Mouse (Mus musculus) ES-Bruce4 (cell line): Measurements from ENCODE around the gene Elfn2. TPM values are rescaled to one million over a fixed set of nuclear protein-coding genes. Genes with fewer than 3 reads are reported as not detected.

Experiments
- H3K27ac ChIP-seq: 2 replicates; pipeline ENCODE4 v1.5.1; 2012; ENCODE audit warnings: low read length, inconsistent platforms; ENCODE audit not compliant: insufficient read depth
- H3K27me3 ChIP-seq: 2 replicates; pipeline ENCODE4 v1.6.1; 2012; ENCODE audit warnings: mild to moderate bottlenecking, low read length, inconsistent platforms; ENCODE audit not compliant: control insufficient read depth, poor library complexity, insufficient read depth, severe bottlenecking
- H3K36me3 ChIP-seq: 2 replicates; pipeline ENCODE4 v1.6.1; 2012; ENCODE audit warnings: inconsistent platforms, mild to moderate bottlenecking, low read length, moderate library complexity; ENCODE audit not compliant: control insufficient read depth, poor library complexity, insufficient read depth, severe bottlenecking
- H3K4me1 ChIP-seq: one replicate; pipeline ENCODE4 v1.8.1; 2011; ENCODE audit warnings: low read length; ENCODE audit not compliant: control insufficient read depth, insufficient read depth
- H3K4me3 ChIP-seq: 2 replicates; pipeline ENCODE4 v1.5.1; 2011; ENCODE audit warnings: low read depth, mild to moderate bottlenecking, low read length
- H3K9ac ChIP-seq: 2 replicates; pipeline ENCODE4 v1.6.1; 2012; ENCODE audit warnings: low read depth, mild to moderate bottlenecking, inconsistent platforms; ENCODE audit not compliant: poor library complexity, severe bottlenecking
- H3K9me3 ChIP-seq: replicated peaks from 2 replicates; pipeline ENCODE4 v1.6.1; 2012; ENCODE audit warnings: mild to moderate bottlenecking, low read length, inconsistent platforms; ENCODE audit not compliant: control insufficient read depth, poor library complexity, insufficient read depth, severe bottlenecking
- CTCF ChIP-seq: IDR thresholded peaks from one replicate; pipeline ENCODE4 v1.8.1; 2011; ENCODE audit warnings: low read depth, low read length
- EP300 ChIP-seq: IDR thresholded peaks from 2 replicates; pipeline ENCODE4 v1.6.1; 2011; ENCODE audit warnings: low read depth, low read length; ENCODE audit not compliant: insufficient read depth
- POLR2A ChIP-seq: IDR thresholded peaks from one replicate; pipeline ENCODE4 v1.8.1; 2011; ENCODE audit warnings: low read length; ENCODE audit not compliant: insufficient read depth
- polyA plus RNA-seq: library from polyadenylated mRNA; stranded (reverse); fragments of >200 nt; gene quantifications from 2 replicates; pipeline ENCODE4 v1.2.4, GENCODE M21; 2011; ENCODE audit warnings: low read depth; ENCODE audit not compliant: missing spikeins, insufficient read depth, insufficient read length

Gene Elfn2
- polyA plus RNA-seq, 1 experiment = 0.07 TPM

GRCm38 (mm10) chr15:78677015-78677414, 41.6 kb downstream of the Elfn2 start:
- Histone ChIP-seq H3K36me3 (no peaks in the 10 kb centered on the region), H3K9ac (no peak overlapping the region), H3K9me3 (no peaks in the 10 kb centered on the region), H3K4me3 (no peak overlapping the region), H3K27me3 (no peaks in the 10 kb centered on the region), H3K27ac (no peak overlapping the region), H3K4me1 (no peaks in the 10 kb centered on the region)
- TF ChIP-seq CTCF (no peak), POLR2A (no peak), EP300 (no peak)

GRCm38 (mm10) chr15:78674912-78675412, 43.6 kb downstream of the Elfn2 start:
- H3K27ac ChIP-seq = no peak overlapping the region
- H3K9ac ChIP-seq = no peak overlapping the region
- no peak for TF ChIP-seq POLR2A
- no peaks in the 10 kb centered on the region for H3K36me3 ChIP-seq
- H3K4me3 ChIP-seq = no peak overlapping the region
- H3K9me3 ChIP-seq = no peaks in the 10 kb centered on the region
- H3K4me1 ChIP-seq = no peaks in the 10 kb centered on the region
- H3K27me3 ChIP-seq = no peaks in the 10 kb centered on the region

- H3K9ac ChIP-seq = no peak overlapping the region
- no peaks in the 10 kb centered on the region for H3K9me3 ChIP-seq
- peak overlapping the region; percentile 21 for H3K4me3 ChIP-seq
- TF ChIP-seq POLR2A = no peak
- TF ChIP-seq CTCF = no peak
- no peak for TF ChIP-seq EP300
- no peaks in the 10 kb centered on the region for H3K4me1 ChIP-seq
- no peak overlapping the region for H3K27ac ChIP-seq
- H3K36me3 ChIP-seq = no peaks in the 10 kb centered on the region
- no peaks in the 10 kb centered on the region for H3K27me3 ChIP-seq
Measured at GRCm38 (mm10) chr15:78673436-78673835, 45.1 kb downstream of the Elfn2 start.

DNA sequence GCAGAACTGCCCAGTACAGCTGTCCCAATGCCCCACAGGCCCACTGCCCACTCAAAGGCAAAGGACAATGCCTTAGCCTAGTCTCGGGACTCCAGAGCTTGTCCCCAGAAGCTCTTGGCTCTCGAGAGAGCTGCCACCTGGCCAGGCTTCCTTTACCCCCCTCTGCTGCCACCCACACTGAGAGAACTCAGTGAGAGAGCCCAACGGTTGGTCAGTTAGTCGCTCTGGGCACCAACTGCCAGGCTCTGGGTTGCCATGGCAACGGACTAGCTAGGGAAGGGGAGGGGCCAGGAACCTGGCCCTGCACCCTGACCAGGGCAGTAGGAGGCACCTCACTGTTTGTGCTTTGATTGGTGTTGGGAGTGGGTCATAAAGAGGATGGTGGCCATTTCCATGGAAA, 48.2 kb downstream of the Elfn2 start:
- no peaks in the 10 kb centered on the region for H3K36me3 ChIP-seq
- no peak overlapping the region for H3K9ac ChIP-seq
- no peaks in the 10 kb centered on the region for H3K9me3 ChIP-seq
- H3K4me1 ChIP-seq = no peaks in the 10 kb centered on the region
- no peak for TF ChIP-seq EP300
- TF ChIP-seq CTCF = no peak
- TF ChIP-seq POLR2A = no peak
- H3K27me3 ChIP-seq = no peaks in the 10 kb centered on the region
- H3K27ac ChIP-seq = no peak overlapping the region
- H3K4me3 ChIP-seq = no peak overlapping the region

- Histone ChIP-seq H3K9me3 (no peaks in the 10 kb centered on the region), H3K9ac (no peak overlapping the region), H3K4me1 (no peaks in the 10 kb centered on the region), H3K36me3 (no peaks in the 10 kb centered on the region), H3K27ac (no peak overlapping the region), H3K27me3 (no peaks in the 10 kb centered on the region), H3K4me3 (no peak overlapping the region)
- TF ChIP-seq EP300 = no peak
- TF ChIP-seq POLR2A = no peak
- TF ChIP-seq CTCF = no peak
Measured at GRCm38 (mm10) chr15:78669221-78669871, 49.2 kb downstream of the Elfn2 start.

DNA sequence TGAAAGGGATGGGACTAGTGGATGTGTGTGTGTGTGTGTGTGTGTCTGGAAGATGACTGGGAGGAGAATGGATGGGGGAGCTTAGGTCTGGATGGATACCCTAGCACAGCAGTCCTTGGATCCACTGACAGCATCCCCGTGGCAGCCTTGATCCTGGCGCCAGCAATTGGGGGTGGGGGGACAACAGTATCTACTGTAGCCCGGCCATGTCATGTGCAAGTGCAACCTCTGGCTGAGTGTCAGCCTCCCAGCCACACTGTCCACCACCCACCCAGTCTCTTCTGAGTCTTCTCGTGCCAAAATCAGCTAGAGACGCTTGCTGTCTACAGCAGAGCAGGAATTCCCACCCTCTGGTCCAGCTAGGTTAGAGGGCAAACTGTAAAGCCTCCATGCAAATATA, 54.3 kb downstream of the Elfn2 start:
- Histone ChIP-seq H3K9me3 (no peaks in the 10 kb centered on the region), H3K27me3 (no peaks in the 10 kb centered on the region), H3K4me3 (no peak overlapping the region), H3K27ac (no peak overlapping the region), H3K36me3 (no peaks in the 10 kb centered on the region), H3K4me1 (no peaks in the 10 kb centered on the region), H3K9ac (no peak overlapping the region)
- TF ChIP-seq POLR2A (no peak), CTCF (no peak), EP300 (no peak)
